21 mouse cellular contexts compared by ENCODE assay signal in the genomic region with DNA sequence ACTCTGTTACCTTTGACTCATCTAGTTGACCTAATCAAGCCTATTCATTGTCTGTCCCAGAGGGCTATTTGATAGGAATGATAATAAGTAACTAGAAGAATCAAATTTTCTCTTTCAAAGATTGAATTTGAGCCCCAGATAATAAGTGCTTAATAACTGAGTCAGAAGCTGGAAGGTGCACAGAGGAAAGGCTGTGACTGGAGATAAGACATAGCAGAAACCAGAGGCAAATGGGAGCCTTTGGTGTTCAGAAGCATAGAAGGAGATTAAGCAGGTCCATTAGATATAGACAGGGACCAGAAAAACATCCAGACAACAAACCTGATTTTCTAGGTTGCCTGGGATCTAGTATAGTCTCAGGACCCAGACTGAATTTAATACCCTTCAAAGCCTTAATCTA.
"Had no signal": no experiment of that assay in that cellular context is flagged by ENCODE, and none has a peak within 500 bp of the region (broad histone marks: within the 10 kb centered on the region; RNA-seq: fewer than 3 reads in every experiment).

No protein-coding gene starts in this region.

- H3K27me3 ChIP-seq: limb, embryonic 13.5 days; midbrain, embryonic 15.5 days; neural tube, embryonic 12.5 days; neural tube, embryonic 15.5 days; stomach, embryonic 15.5 days had no signal

- H3K4me1 ChIP-seq: neural tube, embryonic 15.5 days; stomach, embryonic 15.5 days had no signal

- DNase-seq: kidney, adult 2 months; kidney, postnatal 25 days; layer of hippocampus, adult 9-11 months; liver, embryonic 13.5 days; lung, embryonic 14.5 days; right cerebral cortex, adult 18-20 months; right cerebral cortex, postnatal 14 days; spleen, adult 18-20 months; thymus, adult 18-20 months; thymus, postnatal 14 days; thymus, postnatal 4 days had no signal

- H3K4me3 ChIP-seq: layer of hippocampus, adult 2 months; limb, embryonic 10.5 days; limb, embryonic 13.5 days; liver, embryonic 13.5 days; midbrain, embryonic 12.5 days; midbrain, embryonic 15.5 days; neural tube, embryonic 12.5 days; neural tube, embryonic 15.5 days; stomach, embryonic 15.5 days had no signal

- H3K9ac ChIP-seq: limb, embryonic 13.5 days; liver, embryonic 13.5 days; lung, embryonic 14.5 days; midbrain, embryonic 12.5 days; midbrain, embryonic 15.5 days; neural tube, embryonic 12.5 days; neural tube, embryonic 15.5 days; stomach, embryonic 15.5 days had no signal

- H3K27ac ChIP-seq: kidney, postnatal 0 days; layer of hippocampus, adult 2 months; limb, embryonic 10.5 days; limb, embryonic 13.5 days; liver, embryonic 13.5 days; midbrain, embryonic 12.5 days; midbrain, embryonic 15.5 days; neural tube, embryonic 12.5 days; neural tube, embryonic 15.5 days; stomach, embryonic 15.5 days had no signal

- H3K36me3 ChIP-seq: limb, embryonic 10.5 days; limb, embryonic 13.5 days; liver, embryonic 13.5 days; midbrain, embryonic 12.5 days; midbrain, embryonic 15.5 days; neural tube, embryonic 12.5 days; neural tube, embryonic 15.5 days; stomach, embryonic 15.5 days had no signal

- H3K4me2 ChIP-seq: limb, embryonic 13.5 days; liver, embryonic 13.5 days; lung, embryonic 14.5 days; midbrain, embryonic 12.5 days; midbrain, embryonic 15.5 days; neural tube, embryonic 12.5 days; neural tube, embryonic 15.5 days; stomach, embryonic 15.5 days had no signal

- ATAC-seq: lung, postnatal 0 days; midbrain, embryonic 15.5 days had no signal

- H3K9me3 ChIP-seq: limb, embryonic 10.5 days; limb, embryonic 13.5 days; liver, embryonic 13.5 days; midbrain, embryonic 12.5 days; midbrain, embryonic 15.5 days; neural tube, embryonic 12.5 days; neural tube, embryonic 15.5 days; stomach, embryonic 15.5 days had no signal
